Mouse (Mus musculus) liver, embryonic 14.5 days (tissue): ENCODE results near the gene Adgrf5.

Source experiments
- CTCF ChIP-seq: IDR thresholded peaks from 2 replicates; pipeline ENCODE4 v1.5.1; 2016; ENCODE audit warnings: antibody characterized with exemption, low read depth, control low read depth
- EP300 ChIP-seq: IDR thresholded peaks from 2 replicates; pipeline ENCODE4 v1.6.1; 2016; ENCODE audit warnings: antibody characterized with exemption, low read depth

GRCm38 (mm10) chr17:43403851-43404250, 43.6 kb downstream of the Adgrf5 start:
- TF ChIP-seq CTCF (no peak), EP300 (no peak)
